Mouse (Mus musculus) forebrain, embryonic 10.5 days (tissue): ENCODE data around the gene Mchr1. TPM values are rescaled to one million over a fixed set of nuclear protein-coding genes. Genes with fewer than 3 reads are reported as not detected.

Experiments
- DNase-seq: peaks from one replicate; pipeline ENCODE4 v3.0.0-alpha.2; 2017; ENCODE audit warnings: low spot score; ENCODE audit errors: extremely low spot score
- H3K27ac ChIP-seq: fragments of 300-500 bp; sonication (generic); 2 replicates; pipeline ENCODE4 v1.5.1; 2016; ENCODE audit warnings: mild to moderate bottlenecking
- H3K27me3 ChIP-seq: fragments of 300-500 bp; sonication (generic); 2 replicates; pipeline ENCODE4 v1.6.1; 2016; ENCODE audit warnings: mild to moderate bottlenecking; ENCODE audit not compliant: poor library complexity, severe bottlenecking
- H3K36me3 ChIP-seq: fragments of 300-500 bp; sonication (generic); replicated peaks from 2 replicates; pipeline ENCODE4 v1.6.1; 2016; ENCODE audit warnings: mild to moderate bottlenecking, moderate library complexity
- H3K4me1 ChIP-seq: fragments of 300-500 bp; sonication (generic); 2 replicates; pipeline ENCODE4 v1.6.1; 2016
- H3K4me3 ChIP-seq: fragments of 300-500 bp; sonication (generic); 2 replicates; pipeline ENCODE4 v1.5.1; 2016; ENCODE audit warnings: mild to moderate bottlenecking, moderate library complexity
- H3K9me3 ChIP-seq: fragments of 300-500 bp; sonication (generic); 2 replicates; pipeline ENCODE4 v1.6.1; 2016; ENCODE audit warnings: mild to moderate bottlenecking, moderate library complexity
- WGBS: fragments of 180-500 bp; shearing (Covaris S2); methylation state at CpG from one replicate; pipeline ENCODE4 v1.1.7; 2016; 5-methylcytosine and 5-hydroxymethylcytosine counted together
- polyA plus RNA-seq: library from polyadenylated mRNA; unstranded; fragments of >200 nt; fragmentation: Nextera tagmentation; extraction: Ambion mirVana; gene quantifications from 2 replicates; pipeline ENCODE4 v1.2.1, GENCODE M21; 2016

Gene Mchr1
- polyA plus RNA-seq, 1 experiment from 2014 or later: not detected

DNA sequence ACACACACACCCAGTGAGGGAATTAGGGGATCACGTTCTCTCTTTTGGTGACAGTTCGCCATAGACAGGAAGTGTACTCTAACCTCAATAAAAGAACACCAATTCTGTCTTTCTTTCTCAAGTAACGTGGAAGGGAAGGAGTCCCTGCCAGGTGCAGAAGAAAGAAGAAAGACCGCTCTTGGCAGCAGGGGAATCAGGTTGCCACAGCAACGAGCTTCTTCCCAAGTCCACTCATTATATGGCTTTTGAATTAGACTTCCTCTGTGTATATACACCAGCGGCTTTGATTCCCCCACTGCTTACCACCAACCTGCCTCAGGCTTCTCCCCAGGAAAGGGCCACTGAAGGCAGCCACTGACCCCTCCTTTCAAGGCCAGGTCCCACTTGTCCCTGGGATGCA lies 19.8 kb downstream of the Mchr1 start:
- Histone ChIP-seq H3K4me3 (no peak overlapping the region), H3K27me3 (no peaks in the 10 kb centered on the region), H3K27ac (no peak overlapping the region), H3K36me3 (no peaks in the 10 kb centered on the region), H3K9me3 (no peaks in the 10 kb centered on the region; the same call in 1 of the 2 replicates), H3K4me1 (peaks cover 45% of the 10 kb centered on the region)
- 57% methylated on average over 6 of the region's 6 CpGs for WGBS
- DNase-seq: no peak

DNA sequence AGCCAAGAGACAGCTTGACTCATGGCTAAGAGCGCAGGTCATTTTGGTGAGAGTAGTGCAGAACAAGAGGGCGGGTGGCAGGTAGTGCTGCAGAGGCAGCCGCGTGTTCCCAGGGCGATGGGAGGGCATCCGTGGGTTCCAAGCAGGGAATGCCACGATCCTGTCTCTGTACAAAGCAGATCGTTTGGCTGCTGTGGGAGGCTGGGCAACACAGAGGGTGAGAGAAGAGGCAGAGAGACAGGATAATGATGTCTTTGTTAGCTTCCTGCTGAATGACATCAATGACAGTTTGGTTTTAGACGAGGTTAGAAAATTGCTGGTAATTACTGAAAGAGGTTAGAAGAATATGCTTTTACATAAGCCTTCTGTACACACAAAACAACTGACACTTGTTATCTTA lies 23.0 kb downstream of the Mchr1 start:
- no peaks in the 10 kb centered on the region for H3K9me3 ChIP-seq
- WGBS: 45% methylated on average over 9 of the region's 9 CpGs
- H3K27ac ChIP-seq: no peak overlapping the region
- peaks cover 36% of the 10 kb centered on the region for H3K4me1 ChIP-seq
- H3K36me3 ChIP-seq: no peaks in the 10 kb centered on the region
- no peaks in the 10 kb centered on the region for H3K27me3 ChIP-seq
- no peak overlapping the region for H3K4me3 ChIP-seq
- no peak for DNase-seq

GRCm38 (mm10) chr15:81259304-81259703 lies 24.0 kb downstream of the Mchr1 start:
- no peak for DNase-seq
- no peak overlapping the region for H3K27ac ChIP-seq
- H3K36me3 ChIP-seq: no peaks in the 10 kb centered on the region
- H3K4me3 ChIP-seq: no peak overlapping the region
- 95% methylated on average over 5 of the region's 5 CpGs for WGBS
- no peaks in the 10 kb centered on the region for H3K9me3 ChIP-seq
- H3K27me3 ChIP-seq: peaks cover 4% of the 10 kb centered on the region; the same call in 1 of the 2 replicates
- H3K4me1 ChIP-seq: peaks cover 30% of the 10 kb centered on the region

DNA sequence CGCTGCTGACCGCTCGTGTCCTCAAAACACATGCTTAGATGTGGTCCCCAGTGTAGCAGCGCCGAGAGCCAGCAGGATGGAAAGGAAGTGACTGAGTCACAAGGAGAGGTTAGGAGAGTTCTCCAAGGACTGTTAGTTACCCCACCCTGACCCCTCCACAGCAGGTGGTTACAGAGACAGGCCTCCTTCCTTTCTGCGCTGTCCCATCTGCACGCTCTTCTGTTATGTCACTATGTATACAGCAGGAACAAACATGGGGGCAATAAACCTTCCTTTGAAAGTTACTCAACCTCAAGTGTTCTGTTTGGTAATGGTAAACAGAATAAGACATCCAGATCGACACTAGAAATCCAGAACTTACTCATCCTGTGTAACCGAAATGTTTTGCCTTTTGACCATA lies 24.9 kb downstream of the Mchr1 start:
- H3K4me1 ChIP-seq: peaks cover 26% of the 10 kb centered on the region
- no peak for DNase-seq
- H3K4me3 ChIP-seq: no peak overlapping the region
- H3K27ac ChIP-seq: no peak overlapping the region
- H3K27me3 ChIP-seq: peaks cover 10% of the 10 kb centered on the region; the same call in 1 of the 2 replicates
- no peaks in the 10 kb centered on the region for H3K9me3 ChIP-seq
- WGBS: 89% methylated on average over 9 of the region's 9 CpGs
- H3K36me3 ChIP-seq: no peaks in the 10 kb centered on the region

- peaks cover 10% of the 10 kb centered on the region; the same call in 1 of the 2 replicates for H3K27me3 ChIP-seq
- H3K36me3 ChIP-seq: no peaks in the 10 kb centered on the region
- H3K9me3 ChIP-seq: peaks cover 4% of the 10 kb centered on the region; the same call in 1 of the 2 replicates
- DNase-seq: no peak
- H3K4me1 ChIP-seq: peaks cover 8% of the 10 kb centered on the region
- 43% methylated on average over 16 of the region's 16 CpGs for WGBS
- no peak overlapping the region for H3K27ac ChIP-seq
- no peak overlapping the region for H3K4me3 ChIP-seq
Observed at GRCm38 (mm10) chr15:81264392-81265095, 29.2 kb downstream of the Mchr1 start.

- WGBS: 91% methylated on average over 2 of the region's 2 CpGs
- DNase-seq: no peak
- H3K27ac ChIP-seq: no peak overlapping the region
Observed at GRCm38 (mm10) chr15:81267416-81267815, 32.1 kb downstream of the Mchr1 start.

GRCm38 (mm10) chr15:81272305-81273053 lies 37.2 kb downstream of the Mchr1 start:
- WGBS: 29% methylated on average over 13 of the region's 13 CpGs
- H3K4me1 ChIP-seq: peaks cover 17% of the 10 kb centered on the region
- H3K27me3 ChIP-seq: peaks cover 32% of the 10 kb centered on the region
- H3K4me3 ChIP-seq: no peak overlapping the region
- peaks cover 4% of the 10 kb centered on the region; the same call in 1 of the 2 replicates for H3K9me3 ChIP-seq
- H3K27ac ChIP-seq: 0 out of 2 replicates have a peak overlapping the region, but pooled peaks have one; percentile 40
- DNase-seq: no peak
- H3K36me3 ChIP-seq: no peaks in the 10 kb centered on the region

More at GRCm38 (mm10) chr15:81267416-81267815, 32.1 kb downstream of the Mchr1 start:
- Histone ChIP-seq H3K9me3 (peaks cover 4% of the 10 kb centered on the region; the same call in 1 of the 2 replicates), H3K4me1 (peaks cover 11% of the 10 kb centered on the region), H3K27me3 (peaks cover 14% of the 10 kb centered on the region; the same call in 1 of the 2 replicates), H3K36me3 (no peaks in the 10 kb centered on the region), H3K4me3 (no peak overlapping the region)

DNA sequence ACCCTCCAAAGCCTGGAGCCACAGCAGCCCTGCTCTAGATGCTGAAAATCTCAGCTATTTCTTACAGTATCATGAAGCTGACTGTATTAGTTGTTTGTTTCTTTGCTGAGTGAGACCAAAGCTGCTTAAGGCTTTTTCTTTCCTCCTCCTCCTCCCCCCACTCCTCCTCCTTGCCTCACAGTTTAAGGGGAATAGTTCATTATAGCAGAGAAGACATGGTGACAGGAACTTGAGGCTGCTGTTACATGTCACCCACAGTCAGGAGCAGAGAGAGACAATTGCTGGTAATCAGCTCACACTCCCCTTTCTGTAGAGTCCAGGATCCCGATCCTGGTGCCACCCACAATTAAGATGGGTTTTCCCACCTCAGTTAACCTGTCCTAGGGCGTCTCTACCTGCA lies 38.1 kb downstream of the Mchr1 start:
- Histone ChIP-seq H3K27ac (no peak overlapping the region), H3K9me3 (peaks cover 2% of the 10 kb centered on the region; the same call in 1 of the 2 replicates), H3K36me3 (no peaks in the 10 kb centered on the region), H3K4me1 (peaks cover 26% of the 10 kb centered on the region), H3K27me3 (peaks cover 35% of the 10 kb centered on the region), H3K4me3 (no peak overlapping the region)
- DNase-seq: no peak
- WGBS: 58% methylated on average over 2 of the region's 2 CpGs

GRCm38 (mm10) chr15:81277928-81278327 lies 42.6 kb downstream of the Mchr1 start:
- peaks cover 40% of the 10 kb centered on the region for H3K27me3 ChIP-seq
- no peaks in the 10 kb centered on the region for H3K9me3 ChIP-seq
- H3K4me1 ChIP-seq: peaks cover 31% of the 10 kb centered on the region
- DNase-seq: no peak
- peak overlapping the region; percentile 41; the same call in 1 of the 2 replicates for H3K27ac ChIP-seq
- H3K4me3 ChIP-seq: peak overlapping the region; percentile 18; the same call in 1 of the 2 replicates
- H3K36me3 ChIP-seq: no peaks in the 10 kb centered on the region
- 1% methylated on average over 11 of the region's 11 CpGs for WGBS

DNA sequence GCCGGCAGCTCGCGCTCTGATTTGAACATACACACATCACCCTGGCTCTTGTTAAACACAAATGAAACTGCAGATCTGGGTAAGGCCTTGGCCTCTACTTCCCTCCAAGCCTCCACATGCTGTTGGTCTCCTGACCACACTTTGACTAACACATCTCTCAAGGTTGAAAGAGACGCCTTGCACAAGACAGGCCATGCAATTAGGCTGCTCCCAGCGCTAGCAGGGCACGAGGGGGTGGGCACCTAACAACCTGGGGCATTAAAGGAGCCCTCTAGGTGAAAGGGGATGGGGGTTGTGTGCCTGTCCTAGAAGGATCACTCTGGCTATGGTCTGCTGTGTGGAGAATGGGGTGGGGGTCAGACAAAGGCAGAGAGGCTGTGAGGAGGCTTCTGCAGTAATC lies 43.4 kb downstream of the Mchr1 start:
- WGBS: 54% methylated on average over 6 of the region's 6 CpGs
- no peak overlapping the region for H3K27ac ChIP-seq
- DNase-seq: no peak

DNA sequence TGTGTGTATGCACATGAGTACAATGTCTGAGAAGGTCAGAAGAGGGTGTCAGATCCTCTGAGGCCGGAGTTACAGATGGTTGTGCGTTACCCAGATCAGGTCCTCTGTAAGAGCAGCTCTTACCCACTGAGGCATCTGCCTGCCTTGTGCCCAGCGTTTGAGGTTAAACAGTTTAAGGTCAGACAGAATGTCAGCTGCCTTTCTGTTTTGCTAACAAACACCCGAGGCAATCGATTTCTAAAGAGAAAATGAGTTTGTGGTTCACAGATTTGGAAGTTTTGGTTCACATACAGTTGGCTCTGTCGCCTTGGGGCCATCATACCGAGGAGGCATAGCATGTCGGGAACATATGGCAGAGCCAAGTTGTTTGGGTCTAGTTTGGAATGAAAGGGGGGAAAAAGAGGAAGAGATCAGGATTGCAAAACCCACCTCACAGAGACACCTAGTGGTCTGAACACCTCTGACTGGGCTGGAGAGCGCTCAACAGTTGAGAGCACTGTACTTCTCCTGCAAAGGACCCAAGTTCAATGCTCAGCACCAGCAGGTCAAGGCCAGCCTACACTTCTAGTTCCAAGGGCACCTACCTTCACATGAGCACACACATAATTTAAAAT lies 48.9 kb downstream of the Mchr1 start:
- DNase-seq: no peak

More for the DNA sequence above, 43.4 kb downstream of the Mchr1 start:
- H3K36me3 ChIP-seq: no peaks in the 10 kb centered on the region
- peaks cover 32% of the 10 kb centered on the region for H3K4me1 ChIP-seq
- no peak overlapping the region for H3K4me3 ChIP-seq
- no peaks in the 10 kb centered on the region for H3K9me3 ChIP-seq
- H3K27me3 ChIP-seq: peaks cover 39% of the 10 kb centered on the region

More for the DNA sequence above, 48.9 kb downstream of the Mchr1 start:
- H3K4me1 ChIP-seq: peaks cover 9% of the 10 kb centered on the region
- 82% methylated on average over 9 of the region's 9 CpGs for WGBS
- no peak overlapping the region for H3K27ac ChIP-seq
- peaks cover 8% of the 10 kb centered on the region; the same call in 1 of the 2 replicates for H3K27me3 ChIP-seq
- H3K4me3 ChIP-seq: no peak overlapping the region
- H3K36me3 ChIP-seq: no peaks in the 10 kb centered on the region
- no peaks in the 10 kb centered on the region for H3K9me3 ChIP-seq
